Mouse (Mus musculus) lung, postnatal 0 days (tissue): ENCODE measurements at regions not wholly inside any gene's neighbourhood (a gene's known extent, or its start where the extent isn't known, plus 50 kb on each side); places are given as distances from the start of the nearest gene placed in this dataset.

Experiments used
- CTCF ChIP-seq: IDR thresholded peaks from 2 replicates; pipeline ENCODE4 v1.5.1; 2016; ENCODE audit warnings: antibody characterized with exemption, mild to moderate bottlenecking
- EP300 ChIP-seq: IDR thresholded peaks from 2 replicates; pipeline ENCODE4 v1.6.1; 2016; ENCODE audit warnings: antibody characterized with exemption, mild to moderate bottlenecking, control low read depth

DNA sequence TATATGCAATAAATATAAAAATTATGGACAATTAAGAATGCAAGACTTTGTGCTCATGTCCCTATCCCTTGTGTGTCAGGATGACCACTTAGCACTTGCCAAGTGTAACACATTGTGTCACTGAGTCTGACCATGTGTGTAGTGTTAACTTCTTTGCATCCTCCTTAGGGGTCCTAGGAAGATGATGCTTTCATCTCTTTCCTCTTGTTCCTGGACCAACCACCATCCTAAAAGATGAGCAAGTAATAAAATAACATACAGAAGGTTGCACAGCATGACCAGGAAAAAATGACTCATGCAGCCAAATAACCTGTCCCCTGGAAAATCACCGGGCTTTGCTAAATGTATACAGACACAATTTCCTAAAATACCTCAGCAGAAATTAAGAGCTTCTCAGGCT is 121.1 kb upstream of the Kcnip4 start:
- TF ChIP-seq CTCF = no peak
- no peak for TF ChIP-seq EP300
